Mouse (Mus musculus) midbrain, embryonic 16.5 days (tissue): ENCODE results near the gene Lonp2. TPM values are rescaled to one million over a fixed set of nuclear protein-coding genes. Genes with fewer than 3 reads are reported as not detected.

Experiments
- ATAC-seq: fragments of 200-750 bp; cut with Nextera tagmentation; 2 replicates; pipeline ENCODE4 v1.8.0; 2017; ENCODE audit warnings: moderate TSS enrichment
- H3K27ac ChIP-seq: fragments of 300-500 bp; sonication (generic); 2 replicates; pipeline ENCODE4 v1.5.1; 2014; ENCODE audit warnings: mild to moderate bottlenecking, low read length, mixed read lengths
- H3K27me3 ChIP-seq: fragments of 300-500 bp; sonication (generic); 2 replicates; pipeline ENCODE4 v1.6.1; 2014; ENCODE audit warnings: low read depth, low read length, mixed read lengths; ENCODE audit not compliant: control insufficient read depth, insufficient read depth
- H3K36me3 ChIP-seq: fragments of 300-500 bp; sonication (generic); 2 replicates; pipeline ENCODE4 v1.6.1; 2014; ENCODE audit warnings: mild to moderate bottlenecking, low read length, moderate library complexity, mixed read lengths; ENCODE audit not compliant: control insufficient read depth, insufficient read depth
- H3K4me1 ChIP-seq: fragments of 300-500 bp; sonication (generic); 2 replicates; pipeline ENCODE4 v1.6.1; 2014; ENCODE audit warnings: mild to moderate bottlenecking, low read length, mixed read lengths; ENCODE audit not compliant: control insufficient read depth, insufficient read depth
- H3K4me2 ChIP-seq: fragments of 300-500 bp; sonication (generic); 2 replicates; pipeline ENCODE4 v1.6.1; 2014; ENCODE audit warnings: mild to moderate bottlenecking, low read length, mixed read lengths
- H3K4me3 ChIP-seq: fragments of 300-500 bp; sonication (generic); 2 replicates; pipeline ENCODE4 v1.5.1; 2014; ENCODE audit warnings: low read depth, mild to moderate bottlenecking, low read length, moderate library complexity, mixed read lengths
- H3K9ac ChIP-seq: fragments of 300-500 bp; sonication (generic); 2 replicates; pipeline ENCODE4 v1.6.1; 2014; ENCODE audit warnings: low read depth, low read length, mixed read lengths
- H3K9me3 ChIP-seq: fragments of 300-500 bp; sonication (generic); replicated peaks from 2 replicates; pipeline ENCODE4 v1.6.1; 2014; ENCODE audit warnings: mild to moderate bottlenecking, low read length, mixed read lengths; ENCODE audit not compliant: control insufficient read depth, poor library complexity, severe bottlenecking
- WGBS: fragments of 180-500 bp; shearing (Covaris S2); extraction: QIAGEN DNeasy Blood & Tissue Kit; methylation state at CpG from one replicate; pipeline ENCODE4 v1.1.7; 2014; 5-methylcytosine and 5-hydroxymethylcytosine counted together
- microRNA-seq: library from miRNA; unstranded; fragments of <30 nt; microRNA quantifications from one replicate; pipeline ENCODE4, GENCODE M21; 2017
- polyA plus RNA-seq: library from polyadenylated mRNA; unstranded; fragments of >200 nt; fragmentation: Nextera tagmentation; extraction: Ambion mirVana; gene quantifications from 2 replicates; pipeline ENCODE4 v1.2.1, GENCODE M21; 2015

The Lonp2 gene
- polyA plus RNA-seq, 1 experiment from 2014 or later = 84.8 TPM

GRCm38 (mm10) chr8:86760746-86761145, 136.9 kb downstream of the Lonp2 start:
- H3K9ac ChIP-seq = no peak overlapping the region
- 57% methylated on average over 6 of the region's 6 CpGs for WGBS
- H3K9me3 ChIP-seq = no peaks in the 10 kb centered on the region
- no peak overlapping the region for H3K27ac ChIP-seq
- H3K4me3 ChIP-seq = no peak overlapping the region
- H3K27me3 ChIP-seq = no peaks in the 10 kb centered on the region
- ATAC-seq = no peak
- H3K36me3 ChIP-seq = no peaks in the 10 kb centered on the region
- H3K4me2 ChIP-seq = no peak overlapping the region
- 0 out of 2 replicates have a peak, but pooled peaks cover 3% of the 10 kb centered on the region for H3K4me1 ChIP-seq

GRCm38 (mm10) chr8:86762806-86763205, 139.0 kb downstream of the Lonp2 start:
- 55% methylated on average over 5 of the region's 5 CpGs for WGBS
- H3K27ac ChIP-seq = no peak overlapping the region
- H3K4me2 ChIP-seq = no peak overlapping the region
- no peak overlapping the region for H3K4me3 ChIP-seq
- no peaks in the 10 kb centered on the region for H3K4me1 ChIP-seq
- no peaks in the 10 kb centered on the region for H3K27me3 ChIP-seq
- no peak for ATAC-seq
- no peaks in the 10 kb centered on the region for H3K9me3 ChIP-seq
- H3K36me3 ChIP-seq = no peaks in the 10 kb centered on the region
- H3K9ac ChIP-seq = no peak overlapping the region

GRCm38 (mm10) chr8:86765155-86765554, 141.3 kb downstream of the Lonp2 start:
- Histone ChIP-seq H3K36me3 (no peaks in the 10 kb centered on the region), H3K4me2 (no peak overlapping the region), H3K9ac (no peak overlapping the region), H3K27me3 (no peaks in the 10 kb centered on the region), H3K27ac (no peak overlapping the region), H3K4me3 (no peak overlapping the region), H3K4me1 (no peaks in the 10 kb centered on the region), H3K9me3 (no peaks in the 10 kb centered on the region)
- ATAC-seq = no peak
- 90% methylated on average over 10 of the region's 10 CpGs for WGBS

- H3K9me3 ChIP-seq = no peaks in the 10 kb centered on the region
- H3K36me3 ChIP-seq = no peaks in the 10 kb centered on the region
- H3K4me3 ChIP-seq = no peak overlapping the region
- no peak overlapping the region for H3K9ac ChIP-seq
- no peak overlapping the region for H3K4me2 ChIP-seq
- no peaks in the 10 kb centered on the region for H3K4me1 ChIP-seq
- WGBS = 92% methylated on average over 8 of the region's 8 CpGs
- no peak for ATAC-seq
- H3K27ac ChIP-seq = no peak overlapping the region
- H3K27me3 ChIP-seq = no peaks in the 10 kb centered on the region
Measured at GRCm38 (mm10) chr8:86765669-86766068, 141.8 kb downstream of the Lonp2 start.

- Histone ChIP-seq H3K27ac (no peak overlapping the region), H3K9ac (no peak overlapping the region), H3K4me1 (no peaks in the 10 kb centered on the region), H3K9me3 (no peaks in the 10 kb centered on the region), H3K36me3 (no peaks in the 10 kb centered on the region), H3K4me3 (no peak overlapping the region), H3K27me3 (no peaks in the 10 kb centered on the region), H3K4me2 (no peak overlapping the region)
- ATAC-seq = no peak
- WGBS = 87% methylated on average over 9 of the region's 9 CpGs
Measured at GRCm38 (mm10) chr8:86766548-86767211, 142.8 kb downstream of the Lonp2 start.

GRCm38 (mm10) chr8:86768499-86768898, 144.7 kb downstream of the Lonp2 start:
- ATAC-seq = no peak
- 83% methylated on average over 5 of the region's 5 CpGs for WGBS

GRCm38 (mm10) chr8:86769945-86770715, 146.3 kb downstream of the Lonp2 start:
- Histone ChIP-seq H3K9me3 (no peaks in the 10 kb centered on the region), H3K9ac (no peak overlapping the region), H3K4me3 (no peak overlapping the region), H3K4me1 (no peaks in the 10 kb centered on the region), H3K4me2 (no peak overlapping the region), H3K36me3 (no peaks in the 10 kb centered on the region), H3K27ac (no peak overlapping the region), H3K27me3 (no peaks in the 10 kb centered on the region)
- 67% methylated on average over 1 of the region's 1 CpGs for WGBS
- no peak for ATAC-seq

More at GRCm38 (mm10) chr8:86768499-86768898, 144.7 kb downstream of the Lonp2 start:
- H3K9me3 ChIP-seq = no peaks in the 10 kb centered on the region
- no peaks in the 10 kb centered on the region for H3K27me3 ChIP-seq
- no peak overlapping the region for H3K9ac ChIP-seq
- H3K4me2 ChIP-seq = no peak overlapping the region
- H3K36me3 ChIP-seq = no peaks in the 10 kb centered on the region
- no peaks in the 10 kb centered on the region for H3K4me1 ChIP-seq
- no peak overlapping the region for H3K27ac ChIP-seq
- no peak overlapping the region for H3K4me3 ChIP-seq

Small RNA genes within 50 kb of the gene (microRNA-seq; reads per million reads assigned to microRNA genes)
- not detected for gene Gm44348

Other genes starting within 250 kb of the Lonp2 start
- 0.21 and 0.33 TPM in 2 replicates for gene Abcc12, start 43.4 kb upstream of the Lonp2 start, polyA plus RNA-seq
- 5.5 and 6.8 TPM in 2 replicates for gene Gm10638, start 121.7 kb downstream of the Lonp2 start, polyA plus RNA-seq
- 71.9 and 79.0 TPM in 2 replicates for gene Siah1a, start 121.9 kb downstream of the Lonp2 start, polyA plus RNA-seq